Mouse (Mus musculus): Measurements from ENCODE around the gene Tgfbr3.

DNA sequence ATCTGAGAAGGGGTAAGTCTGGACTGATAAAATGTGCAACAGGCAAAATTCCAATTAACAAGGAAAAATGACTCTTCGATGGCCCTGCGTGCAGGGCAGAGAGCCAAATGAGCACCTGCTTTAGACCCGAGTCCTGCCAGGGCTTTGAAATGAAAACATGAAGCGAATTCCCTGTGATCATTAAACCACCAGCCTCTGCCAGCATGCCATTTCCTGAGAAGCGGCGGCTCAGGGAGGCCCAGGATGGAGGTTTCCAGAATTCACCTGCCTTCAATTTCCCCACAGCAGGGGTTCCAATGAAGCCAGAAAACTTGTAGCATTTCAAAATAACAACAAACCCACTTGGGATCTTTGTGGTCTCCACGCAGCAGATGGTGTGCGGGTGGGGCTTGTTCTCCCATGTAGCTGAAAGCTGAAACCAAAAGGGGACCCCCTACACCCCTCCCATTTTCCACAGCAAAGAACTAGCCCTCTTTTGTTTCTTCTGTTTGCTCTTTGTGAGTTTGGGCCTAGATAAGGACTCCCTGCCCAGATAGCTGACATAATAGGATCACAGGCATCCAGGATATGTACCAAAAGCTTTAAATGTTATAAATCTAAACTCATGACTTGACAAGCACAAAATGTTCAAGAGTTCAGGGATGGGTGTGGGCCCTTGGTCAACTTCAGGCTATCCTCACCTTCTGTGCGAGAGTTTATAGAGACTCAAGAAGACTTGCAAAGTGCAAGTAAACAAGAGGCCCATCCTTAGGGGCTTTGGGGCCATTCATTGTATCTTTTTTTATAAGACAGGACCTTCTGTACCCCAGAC lies 7.3 kb upstream of the Tgfbr3 start:
- TF ChIP-seq CTCF (IDR thresholded peaks at IDR 0.05; ENCODE audit: borderline replicate concordance, control insufficient read depth, extremely low read depth, insufficient read depth, low read length, poor library complexity) (no peak), POLR2A (IDR thresholded peaks at IDR 0.05; ENCODE audit: control insufficient read depth, extremely low read depth, insufficient read depth, low read length, poor library complexity) (no peak)
